Mouse (Mus musculus) hindbrain, embryonic 14.5 days (tissue): ENCODE measurements at regions not wholly inside any gene's neighbourhood (a gene's known extent, or its start where the extent isn't known, plus 50 kb on each side); places are given as distances from the start of the nearest gene placed in this dataset.

ENCODE experiments used
- ATAC-seq: fragments of 200-750 bp; cut with Nextera tagmentation; 2 replicates; pipeline ENCODE4 v1.8.0; 2017; ENCODE audit warnings: moderate number of reproducible peaks, mild to moderate bottlenecking, moderate TSS enrichment, moderate library complexity; ENCODE audit not compliant: low FRiP score
- DNase-seq: peaks from one replicate; pipeline ENCODE4 v3.0.0-alpha.2; 2015; ENCODE audit warnings: low spot score
- H3K27ac ChIP-seq: fragments of 300-500 bp; sonication (generic); 2 replicates; pipeline ENCODE4 v1.5.1; 2014; ENCODE audit warnings: mild to moderate bottlenecking, moderate library complexity
- H3K27me3 ChIP-seq: fragments of 300-500 bp; sonication (generic); 2 replicates; pipeline ENCODE4 v1.6.1; 2014; ENCODE audit warnings: mild to moderate bottlenecking, low read length, mixed read lengths; ENCODE audit not compliant: control insufficient read depth, insufficient read depth
- H3K36me3 ChIP-seq: fragments of 300-500 bp; sonication (generic); replicated peaks from 2 replicates; pipeline ENCODE4 v1.6.1; 2014; ENCODE audit not compliant: control insufficient read depth, insufficient read depth
- H3K4me1 ChIP-seq: fragments of 300-500 bp; sonication (generic); replicated peaks from 2 replicates; pipeline ENCODE4 v1.6.1; 2014; ENCODE audit warnings: antibody characterized with exemption, low read length, mixed read lengths; ENCODE audit not compliant: control insufficient read depth, insufficient read depth
- H3K4me2 ChIP-seq: fragments of 300-500 bp; sonication (generic); replicated peaks from 2 replicates; pipeline ENCODE4 v1.6.1; 2014; ENCODE audit warnings: mild to moderate bottlenecking, moderate library complexity
- H3K4me3 ChIP-seq: fragments of 300-500 bp; sonication (generic); replicated peaks from 2 replicates; pipeline ENCODE4 v1.5.1; 2014; ENCODE audit warnings: mild to moderate bottlenecking, low read length
- H3K9ac ChIP-seq: fragments of 300-500 bp; sonication (generic); 2 replicates; pipeline ENCODE4 v1.6.1; 2014
- H3K9me3 ChIP-seq: fragments of 300-500 bp; sonication (generic); 2 replicates; pipeline ENCODE4 v1.6.1; 2016; ENCODE audit warnings: low read length; ENCODE audit not compliant: control insufficient read depth
- WGBS: fragments of 180-500 bp; shearing (Covaris S2); extraction: QIAGEN DNeasy Blood & Tissue Kit; methylation state at CpG from one replicate; pipeline ENCODE4 v1.1.7; 2014; 5-methylcytosine and 5-hydroxymethylcytosine counted together

- Histone ChIP-seq H3K4me2 (no peak overlapping the region), H3K27ac (no peak overlapping the region), H3K4me1 (no peaks in the 10 kb centered on the region), H3K36me3 (no peaks in the 10 kb centered on the region), H3K9me3 (no peaks in the 10 kb centered on the region), H3K27me3 (no peaks in the 10 kb centered on the region), H3K9ac (no peak overlapping the region), H3K4me3 (no peak overlapping the region)
- DNase-seq (no peak), ATAC-seq (no peak)
- WGBS, result 77% methylated on average over 5 of the region's 5 CpGs
These were observed 401.3 kb downstream of the Plcl1 start for GRCm38 (mm10) chr1:55807028-55807427.

- Histone ChIP-seq H3K9me3 (no peaks in the 10 kb centered on the region), H3K36me3 (no peaks in the 10 kb centered on the region), H3K4me3 (no peak overlapping the region), H3K4me2 (no peak overlapping the region), H3K27ac (no peak overlapping the region), H3K4me1 (no peaks in the 10 kb centered on the region), H3K27me3 (no peaks in the 10 kb centered on the region), H3K9ac (no peak overlapping the region)
- 89% methylated on average over 7 of the region's 7 CpGs for WGBS
- no peak for ATAC-seq
- no peak for DNase-seq
These were observed 403.2 kb downstream of the Plcl1 start for GRCm38 (mm10) chr1:55808724-55809519.

GRCm38 (mm10) chr1:55812486-55812885 is 406.8 kb downstream of the Plcl1 start:
- Histone ChIP-seq H3K9ac (no peak overlapping the region), H3K4me3 (no peak overlapping the region), H3K9me3 (no peaks in the 10 kb centered on the region), H3K4me1 (no peaks in the 10 kb centered on the region), H3K27ac (no peak overlapping the region), H3K36me3 (no peaks in the 10 kb centered on the region), H3K27me3 (no peaks in the 10 kb centered on the region), H3K4me2 (no peak overlapping the region)
- 84% methylated on average over 1 of the region's 1 CpGs for WGBS
- no peak for DNase-seq
- ATAC-seq, result no peak

GRCm38 (mm10) chr1:55820866-55821500 is 415.3 kb downstream of the Plcl1 start:
- no peak for DNase-seq
- no peak overlapping the region for H3K4me2 ChIP-seq
- no peaks in the 10 kb centered on the region for H3K4me1 ChIP-seq
- 87% methylated on average over 3 of the region's 3 CpGs for WGBS
- H3K4me3 ChIP-seq, result no peak overlapping the region
- no peaks in the 10 kb centered on the region for H3K9me3 ChIP-seq
- no peak overlapping the region for H3K27ac ChIP-seq
- ATAC-seq, result no peak
- no peaks in the 10 kb centered on the region for H3K27me3 ChIP-seq
- no peak overlapping the region for H3K9ac ChIP-seq
- no peaks in the 10 kb centered on the region for H3K36me3 ChIP-seq

- Histone ChIP-seq H3K27me3 (no peaks in the 10 kb centered on the region), H3K27ac (no peak overlapping the region), H3K9ac (no peak overlapping the region), H3K4me2 (no peak overlapping the region), H3K4me3 (no peak overlapping the region), H3K9me3 (no peaks in the 10 kb centered on the region), H3K4me1 (no peaks in the 10 kb centered on the region), H3K36me3 (no peaks in the 10 kb centered on the region)
- DNase-seq (no peak), ATAC-seq (no peak)
- WGBS, result 91% methylated on average over 4 of the region's 4 CpGs
These were observed 416.9 kb downstream of the Plcl1 start for GRCm38 (mm10) chr1:55822599-55822998.

- DNase-seq (no peak), ATAC-seq (no peak)
- Histone ChIP-seq H3K27me3 (no peaks in the 10 kb centered on the region), H3K27ac (no peak overlapping the region), H3K4me1 (no peaks in the 10 kb centered on the region), H3K9me3 (no peaks in the 10 kb centered on the region), H3K4me2 (no peak overlapping the region), H3K4me3 (no peak overlapping the region), H3K9ac (no peak overlapping the region), H3K36me3 (no peaks in the 10 kb centered on the region)
These were observed 421.5 kb downstream of the Plcl1 start for GRCm38 (mm10) chr1:55827191-55827590.

GRCm38 (mm10) chr1:55835281-55835680 is 429.6 kb downstream of the Plcl1 start:
- 94% methylated on average over 3 of the region's 3 CpGs for WGBS
- Histone ChIP-seq H3K9me3 (no peaks in the 10 kb centered on the region), H3K27ac (no peak overlapping the region), H3K9ac (no peak overlapping the region), H3K36me3 (no peaks in the 10 kb centered on the region), H3K4me2 (no peak overlapping the region), H3K4me1 (no peaks in the 10 kb centered on the region), H3K4me3 (no peak overlapping the region), H3K27me3 (no peaks in the 10 kb centered on the region)
- ATAC-seq (no peak), DNase-seq (no peak)

DNA sequence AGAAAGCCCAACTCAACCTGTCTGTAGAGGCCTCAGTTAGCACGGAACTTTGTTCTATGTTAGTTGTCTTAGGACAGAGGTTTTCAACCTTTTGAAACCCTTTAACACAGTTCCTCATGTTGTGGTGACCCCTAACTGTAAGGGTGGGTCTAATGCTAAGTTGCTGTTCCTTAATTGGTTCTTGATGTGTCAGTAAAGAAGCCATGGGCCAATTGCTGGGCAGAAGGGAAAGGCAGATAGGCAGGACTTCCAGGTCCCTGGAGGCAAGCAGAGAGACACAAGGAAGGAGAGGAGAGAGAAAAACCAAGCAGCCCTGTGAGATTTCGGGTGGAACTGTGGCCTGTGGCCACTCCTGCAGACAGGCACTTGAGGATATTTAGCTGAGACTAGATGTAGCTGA is 431.0 kb downstream of the Plcl1 start:
- no peak for ATAC-seq
- no peaks in the 10 kb centered on the region for H3K27me3 ChIP-seq
- no peaks in the 10 kb centered on the region for H3K36me3 ChIP-seq
- H3K4me1 ChIP-seq, result no peaks in the 10 kb centered on the region
- no peak overlapping the region for H3K27ac ChIP-seq
- H3K9me3 ChIP-seq, result no peaks in the 10 kb centered on the region
- no peak overlapping the region for H3K9ac ChIP-seq
- no peak overlapping the region for H3K4me2 ChIP-seq
- no peak for DNase-seq
- no peak overlapping the region for H3K4me3 ChIP-seq
- 86% methylated on average over 2 of the region's 2 CpGs for WGBS

DNA sequence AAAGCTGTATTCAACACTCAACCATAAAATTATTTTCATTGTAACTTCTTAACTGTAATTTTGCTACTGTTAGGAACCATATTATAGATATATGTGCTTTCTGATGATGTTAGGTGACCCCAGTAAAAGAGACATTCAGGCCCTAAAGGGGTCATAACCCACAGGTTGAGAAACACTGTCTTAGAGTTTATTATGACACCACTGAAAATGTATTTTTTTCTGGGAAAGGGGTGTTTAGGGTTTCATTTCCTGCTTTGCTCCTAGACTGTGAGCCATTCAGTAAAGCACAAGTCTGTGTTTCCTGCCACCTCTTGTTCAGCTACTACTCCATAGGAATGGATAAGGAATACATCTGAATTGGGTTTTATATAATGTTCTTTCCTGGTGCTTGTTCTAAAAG is 431.6 kb downstream of the Plcl1 start:
- Histone ChIP-seq H3K4me2 (no peak overlapping the region), H3K36me3 (no peaks in the 10 kb centered on the region), H3K4me3 (no peak overlapping the region), H3K9ac (no peak overlapping the region), H3K9me3 (no peaks in the 10 kb centered on the region), H3K27me3 (no peaks in the 10 kb centered on the region), H3K4me1 (no peaks in the 10 kb centered on the region), H3K27ac (no peak overlapping the region)
- DNase-seq, result no peak
- no peak for ATAC-seq
